Mouse (Mus musculus) lung, adult 2 months (tissue): Measurements from ENCODE around the gene Wdr61.

Experiments
- CTCF ChIP-seq: fragments of 200-500 bp; IDR thresholded peaks from 2 replicates; pipeline ENCODE4 v1.5.1; 2011; ENCODE audit warnings: mild to moderate bottlenecking, low read length, control low read depth; ENCODE audit not compliant: insufficient read depth
- POLR2A ChIP-seq: fragments of 200-500 bp; IDR thresholded peaks from 2 replicates; pipeline ENCODE4 v1.6.1; 2011; ENCODE audit warnings: low read depth, mild to moderate bottlenecking, control low read depth, low read length, borderline replicate concordance; ENCODE audit errors: extremely low read depth

DNA sequence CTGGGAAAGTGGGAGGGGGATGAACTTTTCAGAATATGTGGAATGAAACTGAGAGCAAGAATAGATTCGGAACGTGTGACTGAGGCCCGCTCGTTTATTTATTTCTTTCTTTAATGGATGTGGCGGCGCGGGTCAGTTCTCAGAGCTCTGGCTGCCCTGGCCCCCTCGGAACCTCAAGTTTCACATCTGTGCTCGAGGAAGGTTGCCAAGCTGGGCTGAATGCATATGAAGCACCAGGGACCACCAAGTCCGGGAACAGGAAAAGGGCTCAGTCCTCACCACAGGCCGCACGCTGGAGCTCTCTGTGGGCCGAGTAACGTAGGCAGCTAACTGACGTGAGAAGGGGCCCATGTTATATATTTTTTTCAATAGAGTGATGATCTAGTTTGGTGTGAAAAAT lies 48.2 kb upstream of the Wdr61 start:
- TF ChIP-seq POLR2A = no peak
- TF ChIP-seq CTCF = no peak
